Comparison of ENCODE assay signal across 18 mouse cellular contexts in genomic region chr5:150818886-150819285, GRCm38 (mm10).
"Had no signal": no experiment of that assay in that cellular context is flagged by ENCODE, and none has a peak within 500 bp of the region (broad histone marks: within the 10 kb centered on the region; RNA-seq: fewer than 3 reads in every experiment).

No protein-coding gene starts in this region.

- H3K9me3 ChIP-seq: midbrain, embryonic 10.5 days; midbrain, embryonic 13.5 days; neural tube, embryonic 13.5 days; neural tube, embryonic 15.5 days had no signal

- H3K27ac ChIP-seq: midbrain, embryonic 10.5 days; midbrain, embryonic 13.5 days; neural tube, embryonic 13.5 days; neural tube, embryonic 15.5 days had no signal

- H3K27me3 ChIP-seq: midbrain, embryonic 13.5 days; neural tube, embryonic 13.5 days; neural tube, embryonic 15.5 days had no signal

- ATAC-seq: midbrain, embryonic 13.5 days; midbrain, embryonic 16.5 days had no signal

- H3K4me3 ChIP-seq: midbrain, embryonic 10.5 days; midbrain, embryonic 13.5 days; myocyte; neural tube, embryonic 13.5 days; neural tube, embryonic 15.5 days had no signal

- H3K36me3 ChIP-seq: midbrain, embryonic 10.5 days; midbrain, embryonic 13.5 days; neural tube, embryonic 13.5 days; neural tube, embryonic 15.5 days had no signal

- H3K4me2 ChIP-seq: lung, embryonic 14.5 days; midbrain, embryonic 13.5 days; neural tube, embryonic 13.5 days; neural tube, embryonic 15.5 days had no signal

- H3K9ac ChIP-seq: lung, embryonic 14.5 days; midbrain, embryonic 13.5 days; neural tube, embryonic 13.5 days; neural tube, embryonic 15.5 days had no signal

- DNase-seq: lung, adult 18-20 months; lung, embryonic 14.5 days; lung, postnatal 10 days; lung, postnatal 4 days; retina, postnatal 1 day; right cerebral cortex, adult 18-20 months; right cerebral cortex, postnatal 25 days; right cerebral cortex, postnatal 4 days; spleen, adult 18-20 months; thymus, adult 18-20 months; thymus, postnatal 14 days; thymus, postnatal 36 days had no signal
